Mouse (Mus musculus) lung, adult 2 months (tissue): ENCODE data around the gene Tas2r136. TPM values are rescaled to one million over a fixed set of nuclear protein-coding genes. Genes with fewer than 3 reads are reported as not detected.

Experiments
- DNase-seq: peaks from one replicate; pipeline ENCODE4 v3.0.0; 2022
- H3K4me1 ChIP-seq: fragments of 200-500 bp; 2 replicates; pipeline ENCODE4 v1.6.1; 2011; ENCODE audit warnings: low read length; ENCODE audit not compliant: control insufficient read depth, insufficient read depth
- H3K4me3 ChIP-seq: fragments of 200-500 bp; replicated peaks from 2 replicates; pipeline ENCODE3; 2011; ENCODE audit warnings: low read depth, mild to moderate bottlenecking, control low read depth, low read length; ENCODE audit errors: extremely low read depth
- CTCF ChIP-seq: fragments of 200-500 bp; IDR thresholded peaks from 2 replicates; pipeline ENCODE4 v1.5.1; 2011; ENCODE audit warnings: mild to moderate bottlenecking, low read length, control low read depth; ENCODE audit not compliant: insufficient read depth
- POLR2A ChIP-seq: fragments of 200-500 bp; IDR thresholded peaks from 2 replicates; pipeline ENCODE4 v1.6.1; 2011; ENCODE audit warnings: low read depth, mild to moderate bottlenecking, control low read depth, low read length, borderline replicate concordance; ENCODE audit errors: extremely low read depth
- WGBS: fragments of 180-500 bp; shearing (Covaris S2); methylation state at CpG from one replicate; pipeline ENCODE4 v1.1.7; 2018; 5-methylcytosine and 5-hydroxymethylcytosine counted together
- polyA plus RNA-seq: library from polyadenylated mRNA; depleted of rRNA; stranded (reverse); fragments of >200 nt; gene quantifications from 2 replicates; pipeline ENCODE4 v1.2.3, GENCODE M21; 2012; rRNA removed

Gene Tas2r136
- not detected in 2 replicates for polyA plus RNA-seq

DNA sequence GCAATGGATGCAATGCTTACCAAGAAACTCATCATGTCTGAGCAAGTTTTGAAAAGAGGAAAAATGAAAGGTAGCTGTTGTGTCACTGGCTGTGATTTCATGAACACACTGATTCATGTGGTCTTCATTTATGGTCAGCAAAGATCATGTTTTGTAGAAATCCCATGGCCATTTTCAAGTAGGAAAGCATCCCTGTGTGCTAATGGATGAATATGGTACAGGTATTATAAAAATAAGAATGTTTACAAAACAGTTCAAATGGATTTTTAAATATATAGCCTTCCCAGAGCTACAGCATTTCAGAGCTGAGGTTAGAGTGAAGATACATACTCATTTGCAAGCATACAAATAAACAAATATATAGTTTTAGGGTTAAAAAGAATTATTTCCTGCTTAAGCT is at the start of gene Tas2r136:
Gene Tas2r136 (minus strand): TSS at position 101 of the 400 bp plus-strand sequence.
- no peak for DNase-seq
- no peak for TF ChIP-seq POLR2A
- TF ChIP-seq CTCF = no peak
- Histone ChIP-seq H3K4me3 (no peak within 1 kb of the TSS), H3K4me1 (no peaks in the 10 kb centered on the region)

DNA sequence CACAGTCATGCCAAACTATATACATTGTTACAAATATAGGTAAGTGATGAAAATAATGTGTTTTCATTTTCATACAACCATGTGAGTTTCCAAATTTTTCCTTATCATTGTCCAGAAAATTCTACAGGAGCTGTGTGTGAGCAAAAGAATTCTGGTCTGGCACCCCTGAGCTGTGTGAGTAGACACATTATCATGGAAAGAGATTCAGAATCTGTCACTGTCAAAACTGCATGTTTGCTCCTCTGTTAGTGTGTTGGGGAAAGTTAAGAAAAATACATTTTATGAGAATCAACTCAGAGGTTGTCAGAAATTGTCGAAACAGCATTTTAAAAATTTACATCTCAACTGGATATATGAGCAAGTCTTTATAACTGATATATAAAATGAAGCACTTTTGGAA is 24.6 kb upstream of the Tas2r136 start, which contains the start of gene Tas2r117:
Gene Tas2r117 (plus strand): TSS at position 301 of the 400 bp plus-strand sequence.
- Histone ChIP-seq H3K4me1 (no peaks in the 10 kb centered on the region), H3K4me3 (no peak within 1 kb of the TSS)
- WGBS = 65% methylated on average over 1 of the region's 1 CpGs
- TF ChIP-seq POLR2A (no peak), CTCF (no peak)
- DNase-seq = no peak

DNA sequence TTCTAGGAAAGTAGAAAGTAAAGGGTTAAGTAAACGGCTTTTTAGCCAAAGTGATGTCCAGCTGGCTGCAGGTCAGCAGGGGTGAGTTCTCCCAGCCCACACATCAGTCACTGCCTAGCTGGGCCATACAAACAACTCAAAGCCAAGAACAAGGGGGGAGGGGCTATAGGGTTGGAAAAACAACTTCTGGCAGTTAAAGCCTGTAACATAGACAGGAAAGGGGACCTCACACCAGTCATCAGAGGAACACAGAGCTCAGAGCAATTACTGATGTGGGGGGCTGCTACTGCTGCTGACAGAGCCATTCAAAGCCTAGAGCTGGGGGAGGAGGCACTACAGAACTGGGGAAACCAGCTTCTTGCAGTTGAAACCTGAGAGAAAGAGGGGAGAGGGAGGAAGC is 17.4 kb upstream of the Tas2r136 start:
- WGBS = 11% methylated on average over 1 of the region's 1 CpGs

DNA sequence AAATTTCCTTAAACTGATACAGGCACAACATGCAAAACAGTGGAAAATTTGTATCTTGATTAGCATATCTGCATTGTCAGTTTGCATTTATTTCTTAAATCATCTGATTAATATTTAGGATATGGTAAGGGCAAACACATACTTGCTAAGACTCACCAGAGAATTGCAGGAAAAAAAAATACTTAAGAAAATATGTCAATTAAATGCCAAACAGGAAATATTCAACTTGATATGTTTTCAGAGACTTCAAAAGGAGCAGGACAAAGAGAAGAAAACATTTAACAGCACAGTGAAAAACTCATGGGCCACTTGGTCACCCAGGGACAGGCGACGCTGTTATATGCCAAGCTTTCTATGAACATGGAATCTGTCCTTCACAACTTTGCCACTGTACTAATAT is 16.1 kb downstream of the Tas2r136 start, which contains the start of gene Tas2r102:
Gene Tas2r102 (plus strand): TSS at position 301 of the 400 bp plus-strand sequence.
- no peak for TF ChIP-seq CTCF
- TF ChIP-seq POLR2A = no peak
- H3K4me1 ChIP-seq = no peaks in the 10 kb centered on the region
- no peak within 1 kb of the TSS for H3K4me3 ChIP-seq
- DNase-seq = no peak
- 92% methylated on average over 2 of the region's 2 CpGs for WGBS

More for the DNA sequence above, 17.4 kb upstream of the Tas2r136 start:
- no peak overlapping the region for H3K4me3 ChIP-seq
- no peak for TF ChIP-seq CTCF
- TF ChIP-seq POLR2A = no peak
- H3K4me1 ChIP-seq = no peaks in the 10 kb centered on the region
- DNase-seq = no peak

DNA sequence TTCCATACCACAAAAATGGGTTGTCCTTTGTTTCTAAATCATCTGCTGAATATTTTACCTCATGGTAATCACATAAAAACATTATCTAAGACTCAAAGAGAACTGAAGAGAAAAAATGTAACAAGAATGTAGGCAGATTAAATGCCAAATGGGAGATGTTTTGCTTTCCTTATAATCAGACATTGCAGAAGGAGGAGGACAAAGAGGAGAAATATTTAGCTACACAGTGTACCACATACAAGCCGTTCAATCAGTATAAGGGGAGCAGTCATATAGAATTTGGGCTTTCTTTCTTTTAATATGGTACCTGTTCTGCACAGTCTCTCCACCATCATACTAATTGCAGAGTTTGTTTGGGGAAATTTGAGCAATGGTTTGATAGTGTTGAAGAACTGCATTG is 23.5 kb downstream of the Tas2r136 start, which contains the start of gene Tas2r124:
Gene Tas2r124 (plus strand): TSS at position 301 of the 400 bp plus-strand sequence.
- 73% methylated on average over 1 of the region's 1 CpGs for WGBS
- no peak within 1 kb of the TSS for H3K4me3 ChIP-seq
- TF ChIP-seq POLR2A (no peak), CTCF (no peak)
- no peaks in the 10 kb centered on the region for H3K4me1 ChIP-seq
- DNase-seq = no peak

DNA sequence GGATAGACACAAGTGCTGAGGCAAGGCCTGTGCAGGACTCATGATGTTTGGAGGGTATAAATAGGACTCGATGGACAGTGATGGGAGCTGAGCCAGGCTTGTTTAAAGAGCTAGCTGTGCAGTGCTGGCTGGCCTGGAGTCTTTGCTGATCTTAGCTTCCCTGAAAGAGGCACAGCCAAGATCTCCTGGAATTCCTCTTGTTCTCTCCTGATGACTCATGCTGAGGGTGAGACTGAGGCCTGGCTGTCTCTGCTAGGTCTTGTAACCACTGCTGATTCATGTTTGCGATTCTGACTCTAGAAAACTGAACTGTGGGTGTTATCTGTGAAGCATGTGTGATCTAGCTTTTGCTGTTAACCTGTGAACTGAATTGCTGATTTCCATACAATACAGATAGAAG is 27.8 kb downstream of the Tas2r136 start:
- no peaks in the 10 kb centered on the region for H3K4me1 ChIP-seq
- 73% methylated on average over 2 of the region's 2 CpGs for WGBS
- no peak overlapping the region for H3K4me3 ChIP-seq
- TF ChIP-seq CTCF (no peak), POLR2A (no peak)
- no peak for DNase-seq

DNA sequence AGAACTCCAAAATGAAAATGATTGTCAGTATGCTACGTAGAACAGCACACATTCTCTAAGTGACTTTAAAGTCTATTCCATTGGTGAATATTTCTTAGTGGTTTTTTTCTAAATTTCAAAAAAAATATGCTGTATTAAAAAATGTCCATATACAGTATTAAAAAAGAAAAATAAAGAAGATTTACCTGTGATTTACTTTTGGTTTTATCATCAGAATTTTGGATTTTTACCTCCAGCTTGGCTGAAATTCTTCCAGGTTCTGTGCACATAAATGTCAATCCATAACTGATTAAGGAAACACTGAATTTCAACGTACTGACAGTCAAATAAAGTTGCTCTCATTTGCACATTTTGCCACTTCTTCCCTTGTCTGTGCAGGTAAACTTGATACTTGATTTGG is 40.0 kb downstream of the Tas2r136 start, which contains the start of gene Tas2r115:
Gene Tas2r115 (minus strand): TSS at position 101 of the 400 bp plus-strand sequence.
- 60% methylated on average over 2 of the region's 2 CpGs for WGBS
- no peak for DNase-seq

More for the DNA sequence above, 40.0 kb downstream of the Tas2r136 start, which contains the start of gene Tas2r115:
- TF ChIP-seq POLR2A (no peak), CTCF (no peak)
- H3K4me1 ChIP-seq = no peaks in the 10 kb centered on the region
- no peak within 1 kb of the TSS for H3K4me3 ChIP-seq

Other genes with a start within 250 kb of the Tas2r136 start
- not detected in 2 replicates for gene Prh1, start 208.4 kb downstream of the Tas2r136 start, polyA plus RNA-seq
- gene Prp2, start 182.2 kb downstream of the Tas2r136 start, polyA plus RNA-seq = not detected in 2 replicates
- gene A630073D07Rik, start 126.6 kb downstream of the Tas2r136 start, polyA plus RNA-seq = not detected in 2 replicates
- not detected in 2 replicates for gene Tas2r120, start 121.2 kb downstream of the Tas2r136 start, polyA plus RNA-seq
- not detected in 2 replicates for gene Tas2r121, start 77.2 kb downstream of the Tas2r136 start, polyA plus RNA-seq
- gene Tas2r122, start 66.2 kb downstream of the Tas2r136 start, polyA plus RNA-seq = not detected in 2 replicates
- gene Tas2r115, start 40.1 kb downstream of the Tas2r136 start, polyA plus RNA-seq = not detected in 2 replicates
- gene Tas2r124, start 23.4 kb downstream of the Tas2r136 start, polyA plus RNA-seq = not detected in 2 replicates
- not detected in 2 replicates for gene Tas2r102, start 16.0 kb downstream of the Tas2r136 start, polyA plus RNA-seq
- not detected in 2 replicates for gene Tas2r117, start 24.7 kb upstream of the Tas2r136 start, polyA plus RNA-seq
- gene Tas2r123, start 69.0 kb upstream of the Tas2r136 start, polyA plus RNA-seq = not detected in 2 replicates
- gene Tas2r116, start 77.3 kb upstream of the Tas2r136 start, polyA plus RNA-seq = not detected in 2 replicates
- gene Tas2r110, start 89.8 kb upstream of the Tas2r136 start, polyA plus RNA-seq = not detected in 2 replicates
- not detected in 2 replicates for gene Tas2r113, start 114.8 kb upstream of the Tas2r136 start, polyA plus RNA-seq
- gene Tas2r125, start 131.5 kb upstream of the Tas2r136 start, polyA plus RNA-seq = not detected in 2 replicates
- gene Tas2r129, start 172.9 kb upstream of the Tas2r136 start, polyA plus RNA-seq = not detected in 2 replicates
- not detected in 2 replicates for gene Tas2r131, start 179.8 kb upstream of the Tas2r136 start, polyA plus RNA-seq
- gene Tas2r109, start 202.8 kb upstream of the Tas2r136 start, polyA plus RNA-seq = not detected in 2 replicates